Mouse (Mus musculus) embryo, embryonic 11.5 days (tissue): ENCODE measurements around the gene Pcbd2.

Experiments used
- DNase-seq: peaks from one replicate; pipeline ENCODE4 v3.0.0-alpha.2; 2012; ENCODE audit warnings: low read depth, low spot score

Pcbd2 gene

GRCm38 (mm10) chr13:55826008-55826671, 99.0 kb downstream of the Pcbd2 start:
- no peak for DNase-seq
